12 mouse cellular contexts compared by ENCODE assay signal in genomic region chr15:62286666-62287655, GRCm38 (mm10).
DNase-seq lines count a peak whose midpoint lies in the region; ATAC-seq and TF ChIP-seq lines count a peak whose summit lies in the region.
"Had no signal": no experiment of that assay in that cellular context is flagged by ENCODE, and none has a peak within 500 bp of the region (broad histone marks: within the 10 kb centered on the region; RNA-seq: fewer than 3 reads in every experiment).

No protein-coding gene starts in this region.

- 61% methylated on average over 11 of the region's 11 CpGs for WGBS in neural tube, embryonic 15.5 days
- WGBS in cerebellum, adult 2 months, result 57% methylated on average over 11 of the region's 11 CpGs

- H3K27me3 ChIP-seq in neural tube, embryonic 15.5 days (replicated peaks), result no peaks in the 10 kb centered on the region
- no peaks in the 10 kb centered on the region for H3K27me3 ChIP-seq in cerebellum, adult 2 months (ENCODE audit: control insufficient read depth, insufficient read depth, low read length)
- H3K27me3 ChIP-seq: forebrain, embryonic 12.5 days had no signal

- no peak for TF ChIP-seq CTCF in embryonic fibroblast, embryonic 13.5 days (IDR thresholded peaks at IDR 0.05; ENCODE audit: borderline replicate concordance, insufficient read depth, low read length)
- no peak for TF ChIP-seq CTCF in cerebellum, adult 2 months (IDR thresholded peaks at IDR 0.05; ENCODE audit: borderline replicate concordance, insufficient read depth, low read depth, low read length)

- H3K27ac ChIP-seq in embryonic fibroblast, embryonic 13.5 days (ENCODE audit: insufficient read depth, low read length), result peak overlapping the region; percentile 100
- no peak overlapping the region for H3K27ac ChIP-seq in neural tube, embryonic 15.5 days (replicated peaks)
- H3K27ac ChIP-seq in cerebellum, adult 2 months (ENCODE audit: insufficient read depth, low read length), result no peak overlapping the region
- H3K27ac ChIP-seq: forebrain, embryonic 12.5 days; midbrain, embryonic 10.5 days had no signal

- H3K4me2 ChIP-seq in neural tube, embryonic 15.5 days, result no peak overlapping the region
- H3K4me2 ChIP-seq: forebrain, embryonic 12.5 days had no signal

- H3K9me3 ChIP-seq in neural tube, embryonic 15.5 days (replicated peaks), result no peaks in the 10 kb centered on the region
- H3K9me3 ChIP-seq: forebrain, embryonic 12.5 days; midbrain, embryonic 10.5 days had no signal

- TF ChIP-seq POLR2A in embryonic fibroblast, embryonic 13.5 days (IDR thresholded peaks at IDR 0.05; ENCODE audit: low read depth, low read length), result no peak
- no peak for TF ChIP-seq POLR2A in cerebellum, adult 2 months (IDR thresholded peaks at IDR 0.05; ENCODE audit: borderline replicate concordance, insufficient read depth, low read length)

- no peak overlapping the region for H3K9ac ChIP-seq in neural tube, embryonic 15.5 days (replicated peaks)
- H3K9ac ChIP-seq: forebrain, embryonic 12.5 days had no signal

- peaks cover 8% of the 10 kb centered on the region for H3K4me1 ChIP-seq in embryonic fibroblast, embryonic 13.5 days (ENCODE audit: control insufficient read depth, insufficient read depth, low read length)
- 0 out of 2 replicates have a peak, but pooled peaks cover 5% of the 10 kb centered on the region for H3K4me1 ChIP-seq in neural tube, embryonic 15.5 days
- H3K4me1 ChIP-seq in cerebellum, adult 2 months (ENCODE audit: control insufficient read depth, insufficient read depth, low read length), result no peaks in the 10 kb centered on the region

- H3K36me3 ChIP-seq in neural tube, embryonic 15.5 days, result no peaks in the 10 kb centered on the region
- H3K36me3 ChIP-seq: forebrain, embryonic 12.5 days; midbrain, embryonic 10.5 days had no signal

- H3K4me3 ChIP-seq in embryonic fibroblast, embryonic 13.5 days (ENCODE audit: insufficient read depth, low read length), result no peak overlapping the region
- H3K4me3 ChIP-seq in neural tube, embryonic 15.5 days (replicated peaks), result no peak overlapping the region
- no peak overlapping the region for H3K4me3 ChIP-seq in cerebellum, adult 2 months (replicated peaks; ENCODE audit: insufficient read depth, low read depth, low read length)
- H3K4me3 ChIP-seq: forebrain, embryonic 12.5 days; midbrain, embryonic 10.5 days had no signal

- no peak for ATAC-seq in neural tube, embryonic 15.5 days (ENCODE audit: low FRiP score)

- peak; percentile 86 for DNase-seq in 3134 (ENCODE audit: extremely low read depth, insufficient read length, low spot score)
- DNase-seq in 416B (ENCODE audit: low read depth), result peak; percentile 80
- peak; percentile 21 for DNase-seq in kidney, adult 18-20 months
- DNase-seq in cerebellum, adult 2 months, result no peak
- no peak for DNase-seq in testis, postnatal 14 days (ENCODE audit: low spot score)
- no peak for DNase-seq in urinary bladder, postnatal 25 days (ENCODE audit: low spot score)
- DNase-seq: adrenal gland, postnatal 25 days; layer of hippocampus, postnatal 36 days had no signal

Comparison
In these comparisons a context has a peak if more than half of its experiments do, and no peak if none do; other contexts are left out.
1. DNase-seq: peak in 3134 (single experiment), 416B (single experiment) and kidney, adult 18-20 months (single experiment); none in cerebellum, adult 2 months (0 of 2), testis, postnatal 14 days (single experiment) and urinary bladder, postnatal 25 days (single experiment).